Mouse (Mus musculus) liver, embryonic 14.5 days (tissue): ENCODE measurements around the gene Sirt7. TPM values are rescaled to one million over a fixed set of nuclear protein-coding genes. Genes with fewer than 3 reads are reported as not detected.

ENCODE experiments used
- ATAC-seq: fragments of 200-750 bp; cut with Nextera tagmentation; 2 replicates; pipeline ENCODE4 v1.8.0; 2017; ENCODE audit warnings: moderate number of reproducible peaks, mild to moderate bottlenecking, moderate library complexity; ENCODE audit not compliant: insufficient read depth
- DNase-seq, 3 experiments: peaks; one replicate each; pipeline ENCODE4 v3.0.0-alpha.2; 2012 to 2013; ENCODE audit warnings: low read depth in 3 of 3, low spot score in 3 of 3
- H3K27ac ChIP-seq: fragments of 300-500 bp; sonication (generic); 2 replicates; pipeline ENCODE4 v1.5.1; 2014; ENCODE audit warnings: moderate library complexity, mild to moderate bottlenecking, control low read depth, inconsistent platforms
- H3K27me3 ChIP-seq: fragments of 300-500 bp; sonication (generic); 2 replicates; pipeline ENCODE4 v1.6.1; 2014; ENCODE audit warnings: mild to moderate bottlenecking, low read length, moderate library complexity; ENCODE audit not compliant: control insufficient read depth, insufficient read depth
- H3K36me3 ChIP-seq: fragments of 300-500 bp; sonication (generic); replicated peaks from 2 replicates; pipeline ENCODE4 v1.6.1; 2014; ENCODE audit warnings: low read depth; ENCODE audit not compliant: control insufficient read depth, insufficient read depth
- H3K4me1 ChIP-seq, 2 experiments: fragments of 200-500 bp in 1 of 2; fragments of 300-500 bp in 1 of 2; sonication (generic) in 1 of 2; replicated peaks; 2 replicates each; pipeline ENCODE4 v1.6.1; 2012 to 2014; ENCODE audit warnings: antibody characterized with exemption in 1 of 2, inconsistent platforms in 1 of 2, low read length in 1 of 2; ENCODE audit not compliant: control insufficient read depth in 2 of 2, insufficient read depth in 2 of 2
- H3K4me2 ChIP-seq: fragments of 300-500 bp; sonication (generic); 2 replicates; pipeline ENCODE4 v1.6.1; 2014; ENCODE audit warnings: low read depth, mild to moderate bottlenecking, control low read depth, moderate library complexity
- H3K4me3 ChIP-seq, 2 experiments: fragments of 200-500 bp in 1 of 2; fragments of 300-500 bp in 1 of 2; sonication (generic) in 1 of 2; 2 replicates each; pipeline ENCODE4 v1.5.1; 2012 to 2014; ENCODE audit warnings: low read depth in 2 of 2, low read length in 2 of 2, mild to moderate bottlenecking in 2 of 2, control low read depth in 1 of 2, inconsistent platforms in 1 of 2, moderate library complexity in 1 of 2; ENCODE audit not compliant: insufficient read depth in 1 of 2
- H3K9ac ChIP-seq: fragments of 300-500 bp; sonication (generic); replicated peaks from 2 replicates; pipeline ENCODE4 v1.6.1; 2014; ENCODE audit warnings: mild to moderate bottlenecking, control low read depth, moderate library complexity
- H3K9me3 ChIP-seq: fragments of 300-500 bp; sonication (generic); 2 replicates; pipeline ENCODE4 v1.6.1; 2016; ENCODE audit warnings: low read length, mixed read lengths; ENCODE audit not compliant: control insufficient read depth
- CTCF ChIP-seq: IDR thresholded peaks from 2 replicates; pipeline ENCODE4 v1.5.1; 2016; ENCODE audit warnings: antibody characterized with exemption, low read depth, control low read depth
- EP300 ChIP-seq: IDR thresholded peaks from 2 replicates; pipeline ENCODE4 v1.6.1; 2016; ENCODE audit warnings: antibody characterized with exemption, low read depth
- WGBS: fragments of 180-500 bp; shearing (Covaris S2); extraction: QIAGEN DNeasy Blood & Tissue Kit; methylation state at CpG from one replicate; pipeline ENCODE4 v1.1.7; 2014; ENCODE audit not compliant: insufficient replicate concordance; 5-methylcytosine and 5-hydroxymethylcytosine counted together
- polyA plus RNA-seq, 2 experiments: library from polyadenylated mRNA; depleted of rRNA in 1 of 2; stranded (reverse) in 1 of 2; unstranded in 1 of 2; fragments of >200 nt; fragmentation: Nextera tagmentation in 1 of 2; extraction: Ambion mirVana in 1 of 2; gene quantifications; 2 replicates each; pipeline versions ENCODE4 v1.2.1 to v1.2.3; 2012 to 2014

The Sirt7 gene
- polyA plus RNA-seq, 2 experiments, result 22.0 to 30.8 TPM

DNA sequence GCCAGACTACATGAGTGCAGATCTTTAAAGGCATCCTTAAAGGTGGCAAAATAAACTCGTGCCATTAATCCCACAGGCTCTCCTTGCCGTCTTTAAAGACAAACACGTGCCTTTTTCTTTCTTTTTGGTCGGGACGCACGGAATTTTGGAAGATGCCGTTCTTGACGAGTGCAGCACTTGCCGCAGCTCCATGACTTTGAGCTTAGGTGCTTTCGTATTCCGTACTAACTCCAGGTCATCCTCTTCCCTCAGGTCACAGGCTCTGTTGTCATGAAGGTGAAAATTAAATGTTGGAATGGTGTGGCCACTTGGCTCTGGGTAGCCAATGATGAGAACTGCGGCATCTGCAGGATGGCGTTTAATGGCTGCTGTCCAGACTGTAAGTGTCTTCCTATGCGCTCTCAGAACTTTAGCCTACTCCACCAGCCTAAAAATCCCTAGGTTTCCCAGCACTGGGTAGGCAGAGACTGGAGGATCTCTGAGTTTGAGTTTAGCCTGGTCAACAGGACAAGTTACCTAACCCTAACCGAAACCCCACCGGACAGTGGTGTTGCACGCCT lies 26.0 kb downstream of the Sirt7 start:
- DNase-seq, result no peak
- Histone ChIP-seq H3K27ac (peak overlapping the region; percentile 96), H3K4me2 (peak overlapping the region; percentile 100), H3K9ac (peak overlapping the region; percentile 69), H3K9me3 (no peaks in the 10 kb centered on the region), H3K27me3 (no peaks in the 10 kb centered on the region), H3K4me3 (peak overlapping the region; percentile 89 to 100), H3K4me1 (peaks cover 24 to 38% of the 10 kb centered on the region in 2 experiments), H3K36me3 (peaks cover 48% of the 10 kb centered on the region)
- ATAC-seq, result no peak
- TF ChIP-seq EP300 (no peak), CTCF (no peak)
- 44% methylated on average over 17 of the region's 17 CpGs for WGBS

DNA sequence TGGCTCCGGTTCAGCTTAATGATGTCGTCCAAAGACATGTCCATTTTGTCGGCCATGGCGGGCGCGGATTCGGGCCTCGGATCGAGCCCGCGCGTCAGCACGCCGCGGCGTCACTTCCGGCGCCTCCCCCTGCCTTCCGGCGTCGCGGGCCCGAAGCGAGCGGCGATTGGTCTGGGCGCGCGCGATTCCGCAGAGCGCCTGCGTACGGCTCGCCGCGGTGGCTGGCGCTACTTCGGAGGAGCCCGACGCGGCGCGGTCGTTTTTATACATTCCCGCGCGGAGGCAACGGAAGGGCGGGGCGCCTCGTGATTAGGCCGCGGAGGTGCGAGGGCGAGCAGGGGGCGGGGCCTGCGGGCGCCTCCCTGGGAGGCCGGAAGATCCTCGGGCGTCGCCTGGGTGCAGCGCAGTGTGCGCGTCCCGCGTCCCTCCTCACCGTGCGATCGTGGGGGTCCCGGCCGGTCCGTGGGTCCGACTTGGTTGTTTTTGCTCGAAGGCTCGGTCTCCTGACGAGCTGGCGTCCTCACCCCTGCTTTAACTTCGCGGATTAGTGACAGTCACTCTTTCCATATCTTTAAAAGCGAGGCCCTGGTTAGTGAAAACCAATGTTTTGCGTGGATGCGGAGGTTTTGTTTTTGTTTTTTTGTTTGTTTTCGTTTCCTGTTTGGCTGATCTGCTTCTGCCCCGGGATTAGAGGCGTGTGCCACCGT lies 26.6 kb downstream of the Sirt7 start, which contains the start of the genes Alyref and Anapc11:
Gene Alyref (minus strand): TSS at position 83 of the 707 bp plus-strand sequence.
Gene Anapc11 (plus strand): TSS at position 139 of the 707 bp plus-strand sequence.
- peak; percentile 94 to 95 (median 94) for DNase-seq
- peak; percentile 97 for ATAC-seq
- Histone ChIP-seq H3K4me2 (peak within 1 kb of the TSS; percentile 100), H3K9ac (peak within 1 kb of the TSS; percentile 99), H3K9me3 (no peaks in the 10 kb centered on the region), H3K27ac (peak within 1 kb of the TSS; percentile 96), H3K4me3 (peak within 1 kb of the TSS; percentile 89 to 100), H3K36me3 (peaks cover 49% of the 10 kb centered on the region), H3K27me3 (no peaks in the 10 kb centered on the region), H3K4me1 (peaks cover 21 to 33% of the 10 kb centered on the region in 2 experiments)
- TF ChIP-seq EP300 (peak; percentile 47; the same call in 1 of the 2 replicates), CTCF (peak; percentile 11; the same call in 1 of the 2 replicates)
- WGBS, result under 1% methylated on average over 88 of the region's 88 CpGs

DNA sequence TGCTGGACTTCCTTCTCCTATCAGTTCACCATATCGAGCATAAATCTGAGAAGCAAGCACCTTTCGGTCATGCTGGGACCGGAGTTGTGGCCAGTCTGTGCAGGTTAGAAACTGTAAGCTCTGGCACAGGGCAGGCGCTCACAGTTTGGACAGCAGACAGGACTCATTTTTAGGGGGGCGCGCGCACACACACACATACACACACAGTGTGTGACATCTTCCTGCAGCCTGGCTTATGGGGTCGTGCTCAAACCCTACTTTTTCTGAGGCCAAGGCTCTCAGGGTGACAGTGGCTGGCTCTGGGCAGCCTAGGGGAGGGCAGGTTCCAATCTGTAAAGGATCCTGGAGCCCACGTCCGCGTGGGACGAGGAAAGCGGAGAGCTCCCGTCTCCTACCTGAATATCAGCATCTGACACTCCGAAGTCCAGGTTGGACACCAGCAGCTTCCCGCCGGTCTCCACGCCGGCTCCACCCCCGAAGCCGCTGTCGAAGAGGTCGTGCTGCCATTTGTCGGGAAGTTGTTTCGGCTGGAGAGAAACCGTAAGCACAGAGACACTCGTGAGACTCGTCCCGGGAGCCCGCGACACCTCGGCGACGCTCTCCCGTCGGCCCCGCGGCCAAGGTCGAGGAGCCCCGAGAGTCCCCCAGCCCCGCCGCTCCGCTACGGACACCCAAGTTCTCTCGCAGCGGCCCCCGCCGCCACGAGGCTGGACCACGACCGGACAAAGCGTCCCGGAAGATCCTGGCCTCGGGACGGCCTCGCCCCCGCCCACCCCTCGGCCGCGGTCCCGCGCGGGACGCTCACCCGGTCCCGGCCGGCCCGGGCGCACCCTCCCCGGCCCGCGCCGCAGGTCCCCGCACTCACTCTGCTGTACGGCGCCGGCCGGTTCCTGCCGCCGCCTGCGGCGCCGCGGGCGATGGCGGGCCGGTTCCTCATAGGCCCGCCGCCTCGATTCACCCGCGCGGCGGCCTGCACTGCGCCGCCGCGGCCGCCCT lies 27.5 kb downstream of the Sirt7 start:
- Histone ChIP-seq H3K27ac (peak overlapping the region; percentile 96), H3K4me3 (peak overlapping the region; percentile 89 to 100), H3K36me3 (peaks cover 56% of the 10 kb centered on the region), H3K27me3 (no peaks in the 10 kb centered on the region), H3K9ac (peak overlapping the region; percentile 99), H3K4me1 (peaks cover 21 to 25% of the 10 kb centered on the region in 2 experiments), H3K9me3 (no peaks in the 10 kb centered on the region), H3K4me2 (peak overlapping the region; percentile 100)
- no peak for DNase-seq
- TF ChIP-seq EP300 (no peak), CTCF (no peak)
- peak; percentile 40 for ATAC-seq
- 3% methylated on average over 89 of the region's 99 CpGs for WGBS

DNA sequence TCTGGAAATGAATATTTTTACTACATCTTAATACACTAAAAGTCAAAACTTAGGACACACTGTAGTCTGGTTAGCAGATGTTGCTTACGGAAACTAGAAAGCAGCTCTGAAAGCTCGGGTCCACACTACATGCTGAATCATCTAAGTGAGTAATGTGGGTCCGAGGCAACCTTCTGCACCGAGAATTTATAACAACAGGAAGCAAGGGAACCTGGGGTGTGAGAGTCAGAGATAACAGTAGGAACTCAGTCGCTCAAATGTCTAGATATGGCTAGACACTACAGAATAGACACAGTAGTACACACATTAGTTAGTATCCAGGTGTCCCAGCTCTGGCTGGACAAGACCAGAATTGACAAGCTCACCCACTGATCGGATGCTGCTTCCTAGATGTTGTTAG lies 36.5 kb downstream of the Sirt7 start:
- no peak overlapping the region for H3K27ac ChIP-seq
- H3K9me3 ChIP-seq, result no peaks in the 10 kb centered on the region
- H3K27me3 ChIP-seq, result no peaks in the 10 kb centered on the region
- ATAC-seq, result peak; percentile 42; the same call in 1 of the 2 replicates
- H3K9ac ChIP-seq, result no peak overlapping the region
- 23% methylated on average over 6 of the region's 6 CpGs for WGBS
- no peak overlapping the region for H3K4me2 ChIP-seq
- peaks cover 84% of the 10 kb centered on the region for H3K36me3 ChIP-seq
- no peak for TF ChIP-seq EP300
- no peak for DNase-seq
- peaks cover 0 to 7% of the 10 kb centered on the region in 2 experiments; a peak in 2 of 4 replicates for H3K4me1 ChIP-seq
- no peak overlapping the region for H3K4me3 ChIP-seq
